Mouse (Mus musculus) cerebellum, postnatal 14 days (tissue): ENCODE measurements at regions not wholly inside any gene's neighbourhood (a gene's known extent, or its start where the extent isn't known, plus 50 kb on each side); places are given as distances from the start of the nearest gene placed in this dataset.

Experiments used
- DNase-seq, 2 experiments: peaks; one replicate each; pipeline ENCODE4 v3.0.0; 2021; ENCODE audit warnings: mixed read lengths in 2 of 2

DNA sequence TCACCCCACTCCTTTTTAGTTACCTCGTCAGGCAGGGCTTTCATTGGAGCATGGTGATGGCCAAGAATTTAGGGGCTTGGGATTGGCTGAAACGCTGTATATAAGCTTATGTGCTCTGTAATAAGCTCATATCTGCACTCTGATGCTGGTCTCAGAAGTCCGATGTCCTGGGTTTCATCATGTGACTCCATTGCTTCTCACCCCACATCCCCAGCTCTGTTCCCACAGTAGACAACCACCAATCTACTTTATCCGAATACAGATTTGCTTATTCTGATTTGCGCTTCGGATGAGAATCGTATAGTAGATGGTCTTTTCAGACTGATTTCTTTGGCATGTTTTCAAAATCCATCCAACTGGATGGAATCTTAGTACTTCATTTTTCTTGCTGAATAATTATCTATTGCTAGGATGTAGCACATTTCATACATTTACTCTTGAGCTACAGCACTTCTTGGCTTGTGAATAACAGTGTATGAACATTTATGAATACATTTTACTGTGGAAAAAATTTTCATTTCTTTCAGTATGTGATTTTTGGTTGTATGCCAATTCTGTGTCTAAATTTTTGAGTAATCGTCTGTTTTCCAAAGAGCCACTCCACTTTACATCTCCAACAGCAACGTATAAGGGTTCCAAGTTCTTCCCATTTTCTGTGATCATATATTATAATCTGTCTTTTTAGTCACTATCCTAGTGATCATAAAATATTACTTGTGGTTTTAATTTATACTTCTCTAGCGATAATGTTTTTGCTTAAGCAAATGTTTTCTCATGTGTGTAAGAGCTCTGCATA lies 185.7 kb downstream of the Hace1 start:
- no peak for DNase-seq

DNA sequence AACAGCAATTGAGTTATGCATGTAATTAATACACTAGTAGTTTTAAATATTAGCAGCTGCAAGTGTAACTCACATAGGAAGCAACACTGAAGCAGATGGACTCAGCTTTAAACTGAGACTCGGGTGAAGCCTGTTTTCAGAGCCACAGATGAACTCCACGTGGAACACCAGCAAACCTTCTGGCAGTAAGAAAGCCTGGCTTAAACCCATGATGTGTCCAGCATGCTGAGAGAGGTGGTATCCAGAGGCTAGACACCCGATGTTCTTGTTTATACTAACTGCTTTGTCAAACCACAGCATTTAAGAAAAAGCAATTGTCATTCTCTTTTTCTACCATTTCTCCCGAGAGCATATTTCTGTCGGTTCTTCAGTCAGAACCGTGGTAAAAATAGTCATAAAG lies 202.1 kb downstream of the Hace1 start:
- DNase-seq: no peak

DNA sequence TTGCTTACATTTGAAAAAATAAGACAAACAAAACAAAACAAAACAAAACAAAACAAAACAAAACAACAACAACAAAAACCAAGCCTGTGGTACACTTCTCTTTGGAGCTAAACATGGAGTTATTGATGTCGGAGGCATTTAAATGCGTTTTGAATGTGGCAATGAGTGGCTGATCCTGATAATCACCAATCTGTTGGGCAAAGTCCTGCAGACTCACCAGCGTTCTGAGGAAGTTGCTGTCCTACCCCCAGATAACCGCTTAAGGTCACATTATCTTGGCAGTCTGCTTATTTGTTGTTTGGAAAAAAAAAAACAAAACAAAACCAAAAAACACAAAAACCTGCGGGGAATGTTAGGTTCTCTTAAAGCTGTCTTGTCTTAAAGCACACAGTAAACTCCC lies 205.4 kb downstream of the Hace1 start:
- DNase-seq: no peak

DNA sequence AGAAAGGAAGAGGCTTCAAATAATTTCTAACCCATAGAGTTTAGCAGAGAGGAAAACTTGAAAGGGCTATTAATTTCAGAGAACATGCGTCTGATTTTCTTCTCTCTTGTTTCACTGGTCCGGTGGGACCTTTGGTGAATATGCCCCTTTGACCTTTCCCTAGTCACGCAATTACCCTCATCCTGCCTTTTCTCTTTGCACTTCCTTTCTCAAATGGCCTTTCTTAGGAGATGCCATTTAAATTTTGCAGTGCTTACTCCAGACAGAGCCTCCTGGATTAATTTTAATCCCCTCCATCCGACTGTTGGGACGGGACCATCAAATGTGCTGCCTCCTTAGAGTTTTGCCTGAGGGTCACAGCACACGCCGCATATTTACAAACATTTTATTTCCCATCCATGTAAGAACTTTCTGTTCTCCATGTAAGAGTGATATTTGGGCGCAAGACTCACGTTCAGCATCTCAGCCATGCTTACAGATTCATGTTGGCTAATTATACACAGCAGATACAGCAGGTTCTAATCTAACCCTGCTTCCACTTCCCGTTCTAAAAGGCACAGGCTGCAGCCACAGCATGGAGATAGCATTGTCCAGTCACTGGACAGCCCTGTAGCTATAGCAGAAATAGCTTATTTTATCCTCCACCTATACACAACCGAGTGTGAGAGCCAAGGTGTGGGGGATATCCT lies 206.0 kb downstream of the Hace1 start:
- DNase-seq: no peak

DNA sequence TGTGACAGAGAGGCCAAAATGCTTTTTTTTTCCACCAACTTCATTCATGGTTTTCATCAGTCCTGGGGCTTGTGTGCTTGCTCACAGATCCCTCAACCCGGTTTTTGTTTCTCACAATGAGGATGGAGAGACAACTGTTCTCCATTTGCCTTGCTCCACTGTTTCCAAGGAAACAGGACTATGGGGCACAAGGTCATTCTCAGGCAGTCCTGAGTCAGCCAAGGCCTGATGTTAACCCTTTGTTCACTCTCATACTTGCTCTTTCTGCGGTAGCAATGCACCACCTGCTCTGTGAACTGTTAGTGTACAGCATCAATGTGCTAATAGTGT lies 206.5 kb downstream of the Hace1 start:
- no peak for DNase-seq

DNA sequence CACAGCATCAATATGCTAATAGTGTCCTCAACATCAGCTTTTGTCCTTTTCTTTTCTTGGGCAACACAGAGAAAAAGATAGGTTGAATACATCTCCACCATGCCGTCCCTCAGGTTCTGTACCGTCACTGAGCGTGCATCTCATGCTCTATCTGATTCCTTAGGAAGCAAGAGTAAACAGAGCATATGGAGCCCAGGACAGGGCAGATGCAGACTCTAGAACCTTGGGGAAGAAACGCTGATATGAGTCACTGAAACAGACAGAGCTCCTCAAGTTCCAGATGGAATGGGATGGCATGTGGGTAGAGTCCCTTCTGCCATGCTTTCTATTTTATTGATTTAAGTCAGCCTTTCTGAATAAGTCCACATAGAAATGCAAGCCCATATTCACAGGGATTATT lies 206.9 kb downstream of the Hace1 start:
- no peak for DNase-seq

DNA sequence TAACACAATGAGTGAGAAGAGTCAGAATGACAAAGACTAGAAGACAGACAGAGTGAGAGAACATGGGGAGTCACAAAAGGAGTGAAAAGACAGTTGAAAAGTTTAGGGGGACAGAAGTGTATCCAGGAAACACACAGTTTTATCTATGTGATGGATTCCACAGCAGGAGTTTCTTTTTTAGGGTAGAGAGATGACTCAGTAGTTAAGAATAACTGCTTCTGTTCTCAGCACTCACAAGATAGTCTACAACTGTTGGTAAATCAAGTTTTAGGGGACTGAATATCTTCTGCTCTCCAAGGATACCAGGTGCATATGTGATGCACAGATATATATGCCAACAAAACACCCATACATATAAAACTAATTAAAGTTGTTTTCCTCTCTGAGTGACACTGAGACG lies 210.7 kb downstream of the Hace1 start:
- DNase-seq: no peak

DNA sequence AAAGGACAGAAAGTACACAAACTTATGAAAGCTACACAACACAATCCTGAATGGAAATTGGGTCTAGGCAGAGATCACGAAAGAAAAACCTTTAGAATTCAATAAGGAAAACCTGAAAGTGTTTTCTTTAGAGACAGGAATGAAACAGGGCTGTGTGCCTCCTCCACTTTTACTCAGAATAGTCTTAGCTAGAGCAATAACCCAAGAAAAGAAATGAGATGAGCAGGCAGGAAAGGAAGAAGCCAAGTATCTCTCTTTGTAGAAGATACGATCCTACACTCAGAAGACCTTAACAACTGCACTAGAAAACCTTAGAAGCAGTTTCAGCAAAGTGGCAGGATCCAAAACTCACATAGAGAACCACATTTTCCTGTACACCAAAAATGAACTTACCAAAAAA lies 218.0 kb downstream of the Hace1 start:
- no peak for DNase-seq

DNA sequence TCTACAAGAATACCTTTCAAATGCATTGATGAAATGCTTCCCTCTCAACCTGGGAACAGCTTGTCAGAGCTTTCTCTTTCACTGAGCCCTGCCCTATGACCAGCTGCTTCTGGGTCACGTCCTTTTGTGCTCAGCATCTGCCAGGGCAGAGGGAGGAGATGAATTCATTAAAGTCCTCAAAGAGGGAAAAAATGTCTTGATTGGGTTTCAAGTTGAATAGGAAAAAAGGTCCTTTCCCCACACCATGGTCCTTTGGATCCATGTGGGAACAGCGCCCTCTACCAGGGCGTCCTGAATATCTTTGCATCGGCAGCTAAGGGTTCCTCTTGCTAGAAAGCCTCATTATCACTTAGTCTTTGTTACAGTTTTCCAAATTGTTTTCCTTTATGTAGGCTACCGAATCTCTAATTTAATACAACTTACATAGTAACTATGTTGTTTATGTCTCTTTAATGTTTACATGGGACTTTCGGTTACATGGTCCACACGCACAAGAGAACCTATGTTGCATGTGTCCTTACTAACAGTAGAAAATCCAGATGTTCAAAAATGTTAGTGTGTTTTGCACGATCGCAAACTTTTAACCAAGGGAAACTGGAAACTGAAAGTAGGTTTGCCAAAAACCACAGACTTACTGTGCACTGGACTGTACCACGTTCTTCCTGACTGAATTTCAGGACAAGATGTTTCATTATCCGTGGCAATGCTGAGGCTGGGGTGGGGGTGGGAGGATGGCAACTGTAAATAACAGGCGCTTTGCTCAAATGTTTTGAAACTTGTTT lies 222.6 kb downstream of the Hace1 start:
- peak; percentile 53 to 68 for DNase-seq

DNA sequence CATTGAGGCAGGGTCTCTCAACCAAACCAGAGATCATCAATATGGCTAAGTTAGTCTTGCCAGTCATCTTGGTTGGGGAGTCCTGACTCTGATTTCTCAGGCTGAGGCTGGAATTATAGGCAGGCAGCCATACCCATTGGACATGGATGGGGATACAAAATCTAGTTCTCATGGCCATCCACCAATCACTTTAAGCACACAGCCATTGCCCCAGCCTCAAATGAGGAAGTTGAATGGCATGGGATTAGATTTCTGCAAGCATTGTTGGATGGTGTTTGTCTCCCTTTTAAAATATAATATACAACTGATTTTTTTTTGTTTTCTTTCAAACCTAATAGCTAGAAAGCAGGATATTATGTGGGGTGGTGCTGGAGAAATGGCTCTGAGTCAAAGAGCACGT lies 223.8 kb downstream of the Hace1 start:
- peak; percentile 5 to 38 for DNase-seq

DNA sequence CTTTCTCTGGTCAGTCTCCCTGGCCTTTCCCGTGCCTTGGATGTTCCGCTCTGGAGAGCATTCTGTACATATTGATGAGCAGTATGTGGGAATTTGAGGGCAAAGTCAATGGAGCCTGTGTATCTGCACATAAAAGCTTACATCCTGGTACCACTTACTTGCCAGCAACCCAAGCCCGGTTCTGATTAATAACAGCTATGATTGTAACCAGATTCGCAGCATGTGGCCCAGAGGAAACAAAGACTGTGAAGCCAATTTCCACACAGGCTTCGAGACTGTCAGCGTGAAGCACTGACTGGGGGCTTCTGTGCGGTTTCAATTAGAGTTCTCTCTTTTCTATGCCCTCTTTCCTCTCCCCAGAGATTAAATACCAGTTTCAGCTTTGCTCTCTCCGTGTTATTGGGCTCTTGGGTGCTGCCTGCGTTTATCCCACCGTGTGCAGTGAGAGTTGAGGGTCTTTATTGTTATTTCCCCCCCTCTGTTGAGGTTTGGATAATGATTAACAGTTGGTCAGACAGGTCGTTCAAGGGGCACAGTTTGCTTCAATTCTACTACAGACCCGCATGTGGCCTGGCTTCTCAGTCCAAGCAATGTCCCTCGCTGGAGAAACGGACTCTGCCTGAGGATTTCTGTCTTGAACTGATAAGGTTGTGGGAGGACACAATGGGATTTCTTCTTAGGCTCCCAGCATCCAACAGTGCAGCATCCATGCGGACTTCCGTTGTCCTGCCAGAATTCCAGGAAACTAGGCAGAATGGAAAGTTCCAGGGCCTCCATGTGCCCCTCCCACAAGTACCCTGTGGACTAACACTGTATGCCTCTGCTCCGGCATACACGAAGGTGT lies 229.6 kb downstream of the Hace1 start:
- peak; percentile 5 to 6 for DNase-seq

DNA sequence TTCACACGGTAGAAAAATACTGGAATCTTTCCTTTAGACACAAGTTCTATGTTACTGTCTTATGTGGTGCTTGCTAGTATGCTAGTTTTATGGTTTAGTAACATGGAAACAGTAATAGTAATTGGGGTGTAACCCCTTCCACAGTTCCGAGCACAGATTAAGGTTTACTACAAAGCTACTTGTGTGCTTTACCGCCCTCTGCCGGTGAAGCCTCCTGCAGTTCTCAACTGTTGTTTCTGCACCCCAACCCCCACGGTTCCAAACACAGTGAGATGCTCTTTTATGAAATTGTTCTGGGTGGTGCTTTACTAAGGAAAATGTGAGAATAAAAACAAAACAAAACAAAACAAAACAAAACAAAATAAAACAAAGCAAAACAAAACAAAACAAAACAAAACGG lies 234.3 kb downstream of the Hace1 start:
- peak; percentile 20 to 41 for DNase-seq

DNA sequence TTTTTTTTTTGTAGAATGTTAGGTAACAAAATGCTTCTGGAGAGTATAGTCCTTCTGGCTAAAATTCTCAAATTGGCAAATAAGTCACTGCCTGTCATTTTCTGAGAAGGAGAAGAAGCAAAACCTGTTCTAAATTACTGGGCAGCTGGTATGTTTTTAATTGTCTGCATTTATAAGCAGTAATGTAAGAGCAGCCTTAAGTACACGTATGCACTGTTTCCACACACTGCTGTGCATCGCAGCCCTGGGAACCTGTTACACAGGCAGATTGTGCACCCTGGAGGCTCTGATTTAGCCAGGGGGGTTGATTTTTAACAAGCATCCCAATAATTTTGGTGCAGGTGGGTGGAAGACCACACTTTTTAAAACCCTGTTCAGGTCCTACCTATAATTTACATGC lies 236.2 kb downstream of the Hace1 start:
- DNase-seq: no peak

DNA sequence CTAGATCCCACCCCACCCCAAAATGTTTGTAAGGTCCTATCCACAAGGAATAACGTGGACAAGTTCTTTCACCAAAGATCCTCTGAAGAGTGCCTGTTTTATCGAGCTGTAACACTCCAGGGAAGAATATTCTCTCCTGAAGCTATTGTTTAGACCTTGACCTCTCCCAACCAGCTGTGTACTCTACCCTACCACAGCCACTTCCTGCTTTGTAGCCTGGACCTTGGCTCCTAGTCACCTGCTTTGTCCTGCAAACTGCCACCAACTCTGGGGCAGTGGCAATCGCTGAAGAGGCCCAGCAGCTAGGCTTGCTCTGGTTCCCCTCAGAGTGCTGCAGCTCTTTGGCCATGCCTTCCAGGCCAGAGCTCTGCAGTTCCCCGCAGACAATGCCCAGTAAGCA lies 239.1 kb downstream of the Hace1 start:
- DNase-seq: no peak

DNA sequence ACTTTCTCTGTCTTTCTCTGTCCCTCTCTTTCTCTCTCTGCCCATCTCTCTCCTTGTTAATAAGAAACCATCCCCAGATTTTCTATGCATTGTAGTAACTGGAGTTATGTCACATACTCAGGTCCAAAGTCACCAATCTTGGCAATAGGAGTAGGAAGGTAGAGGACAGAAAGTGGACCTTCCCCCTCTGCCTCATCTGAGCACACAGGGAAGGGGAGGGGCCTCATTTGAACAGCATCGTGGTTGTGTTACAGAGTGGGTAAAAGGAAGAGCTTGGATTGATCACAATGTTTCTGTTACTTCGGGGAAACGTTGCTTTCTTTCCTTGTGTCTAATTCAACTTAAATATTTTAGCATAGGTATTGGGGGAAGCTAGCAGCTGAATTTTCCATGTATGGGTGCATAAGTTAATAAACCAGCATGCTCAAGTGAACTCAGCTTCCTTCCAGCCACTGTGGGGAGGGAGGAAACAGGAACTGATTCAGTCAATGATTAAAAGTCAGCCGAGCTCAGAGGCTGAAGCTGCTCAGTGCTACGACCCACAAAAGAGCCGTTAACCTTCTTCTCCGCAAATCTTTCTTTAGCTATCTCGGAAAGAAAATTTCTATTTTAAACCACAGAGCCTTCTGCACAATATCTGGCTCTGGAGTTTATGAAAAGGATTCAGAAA lies 243.5 kb downstream of the Hace1 start:
- no peak for DNase-seq

DNA sequence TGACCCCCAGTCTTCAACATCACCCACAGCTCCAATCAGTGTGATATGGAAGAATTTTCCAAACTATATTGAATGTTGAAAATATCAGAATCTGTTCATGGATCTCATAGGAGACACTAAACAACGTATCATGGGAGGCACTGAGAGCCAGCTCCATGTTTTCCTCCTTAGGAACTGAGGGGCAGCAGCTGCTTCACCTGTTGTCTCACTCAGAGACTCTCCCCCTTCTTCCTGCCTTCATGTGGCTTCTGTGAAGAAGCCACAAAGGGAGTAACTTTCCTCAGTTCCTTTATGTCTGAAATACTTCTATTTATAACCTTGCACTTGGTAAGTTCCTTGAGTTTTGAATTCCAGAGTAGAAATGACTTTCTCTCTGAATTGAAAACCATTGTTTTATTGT lies 244.6 kb downstream of the Hace1 start:
- no peak for DNase-seq

DNA sequence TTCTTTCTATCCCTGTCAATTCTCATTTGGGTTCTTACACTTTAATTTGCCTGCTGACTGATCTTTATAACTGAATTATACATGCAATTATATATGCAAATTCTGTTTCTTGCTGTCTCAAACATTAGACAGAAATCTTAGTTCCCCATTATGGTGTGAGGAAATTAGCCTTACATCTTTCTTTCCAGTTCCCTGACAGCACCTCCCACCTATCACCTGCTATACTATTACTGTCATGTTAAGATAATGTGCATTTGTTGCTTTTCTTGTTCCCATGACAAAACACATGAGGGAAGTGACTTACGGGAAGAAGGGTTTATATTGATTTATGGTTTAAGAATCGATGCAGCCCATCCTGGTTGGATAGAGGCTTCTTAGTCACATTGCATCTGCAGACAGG lies 246.0 kb downstream of the Hace1 start:
- DNase-seq: no peak

DNA sequence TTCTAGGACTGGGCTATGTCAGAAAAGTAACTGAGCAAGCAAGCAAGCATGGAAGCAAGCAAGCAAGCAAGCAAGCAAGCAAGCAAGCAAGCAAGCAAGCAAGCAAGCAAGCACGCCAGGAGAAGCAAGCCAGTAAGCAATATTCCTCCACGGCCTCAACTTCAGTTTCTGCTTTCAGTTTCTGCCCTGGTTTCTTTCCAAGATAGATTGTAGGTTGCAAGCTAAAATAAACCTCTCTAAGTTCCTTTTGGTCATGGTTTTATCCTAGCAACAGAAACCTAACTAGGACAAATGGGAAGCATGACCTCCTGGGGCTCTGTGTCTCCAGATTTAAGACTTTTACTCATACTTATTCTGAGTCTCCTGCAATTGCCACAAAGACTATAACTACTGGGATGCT lies 271.0 kb downstream of the Hace1 start:
- DNase-seq: no peak

DNA sequence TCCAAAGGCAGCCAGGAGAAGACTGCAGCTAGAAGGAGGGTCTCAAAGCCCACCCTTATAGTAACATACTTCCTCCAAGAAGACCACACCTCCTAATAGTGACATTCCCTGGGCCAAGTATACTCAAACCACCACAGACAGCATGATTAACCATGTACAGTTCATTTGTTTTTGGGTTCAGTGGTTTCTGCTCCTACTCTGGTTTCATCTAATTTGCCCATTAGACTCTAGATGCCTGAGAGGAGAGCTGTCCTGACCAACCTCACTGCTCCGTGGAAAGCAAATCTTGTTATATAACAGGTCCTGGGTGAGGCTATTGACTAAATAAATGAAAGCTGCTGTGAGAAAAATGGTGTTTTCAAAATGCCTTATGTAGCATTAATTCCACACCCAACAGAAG lies 272.2 kb downstream of the Hace1 start:
- no peak for DNase-seq

DNA sequence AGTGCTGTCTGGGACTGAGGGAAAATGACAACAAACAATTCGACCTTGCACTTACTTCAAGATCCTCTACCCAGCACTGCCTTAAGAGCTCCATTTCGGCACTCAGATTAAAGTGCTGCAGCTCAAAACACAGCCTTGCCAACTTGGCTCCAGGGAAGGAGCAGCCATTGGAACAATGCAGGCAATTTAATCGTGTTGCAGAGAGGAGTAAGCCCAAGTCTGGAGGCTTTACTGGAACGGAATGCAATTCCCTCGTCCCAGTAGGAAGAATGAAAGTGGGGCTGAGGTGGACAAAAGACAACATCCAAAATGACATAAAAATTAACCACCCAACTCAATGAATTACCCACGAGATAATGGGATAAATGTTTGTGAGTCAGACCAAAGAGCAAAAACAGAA lies 273.0 kb downstream of the Hace1 start:
- DNase-seq: peak; percentile 9 to 17

DNA sequence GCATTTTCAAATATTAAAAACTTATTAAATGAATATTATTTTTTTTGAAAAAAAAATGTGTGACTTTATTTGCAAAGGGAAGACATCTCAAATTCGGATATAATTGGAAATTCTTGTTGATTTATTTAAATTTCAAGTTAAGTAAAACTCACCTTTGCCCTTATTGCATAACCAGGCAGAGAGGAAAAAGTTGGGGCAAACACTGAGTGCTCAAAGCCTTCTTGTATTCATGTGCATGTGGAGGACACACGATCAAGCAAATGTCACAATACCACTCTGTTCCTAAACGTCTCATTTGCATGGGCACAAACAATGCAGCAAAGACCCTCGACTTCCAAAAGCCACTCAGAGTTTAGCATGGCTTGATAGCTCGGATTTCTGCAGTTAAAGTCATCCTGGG lies 275.1 kb downstream of the Hace1 start:
- no peak for DNase-seq

DNA sequence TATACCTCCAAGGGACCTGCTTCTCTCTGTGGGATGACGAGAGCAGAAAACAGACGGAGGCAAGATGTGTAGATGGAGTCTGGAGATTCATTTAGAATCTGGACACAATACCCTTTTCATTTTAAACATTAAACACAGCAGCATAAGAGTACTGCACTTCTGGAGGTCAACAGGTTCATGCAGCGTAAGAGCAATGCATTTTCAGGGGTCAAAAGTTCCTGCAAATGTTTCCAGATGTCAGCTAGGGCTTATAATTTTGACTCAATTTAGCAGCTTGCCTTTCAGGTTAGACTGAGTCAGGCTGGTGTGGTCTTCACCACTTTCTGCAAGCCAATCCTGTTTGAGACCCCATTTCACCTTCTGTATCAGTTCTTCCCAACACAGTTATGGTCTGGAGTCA lies 277.9 kb downstream of the Hace1 start:
- DNase-seq: no peak

DNA sequence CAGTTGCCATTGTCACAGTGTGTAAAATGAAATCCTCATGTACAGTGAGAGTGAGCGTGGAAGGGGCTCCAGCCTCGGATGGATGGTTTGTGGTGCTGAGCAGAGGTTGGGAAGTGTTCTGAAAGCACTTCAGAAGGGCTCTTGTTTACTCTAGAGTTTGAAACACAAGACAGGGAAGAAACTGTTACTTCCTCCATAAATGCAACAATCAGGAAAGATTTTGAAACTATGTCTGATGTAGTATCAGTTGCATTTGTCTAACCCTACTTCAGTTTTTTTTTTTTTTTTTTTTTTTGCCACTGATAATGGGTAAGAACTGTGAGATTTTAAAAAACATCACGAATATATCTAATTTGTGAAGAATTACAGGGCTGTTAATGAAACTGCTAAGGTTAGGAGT lies 281.5 kb downstream of the Hace1 start:
- DNase-seq: no peak
